Mouse (Mus musculus) myocyte (in vitro differentiated cells): ENCODE data around the gene Kcnk12.

ENCODE experiments used
- POLR2A ChIP-seq: IDR thresholded peaks from one replicate; pipeline ENCODE4 v1.6.1; 2011; ENCODE audit warnings: low read depth, mild to moderate bottlenecking, control low read depth, moderate library complexity; ENCODE audit not compliant: insufficient read length
- POLR2AphosphoS2 ChIP-seq: IDR thresholded peaks from one replicate; pipeline ENCODE4 v1.6.1; 2011; ENCODE audit warnings: low read depth, control low read depth; ENCODE audit not compliant: insufficient read length

GRCm38 (mm10) chr17:87825454-87826008, 27.7 kb upstream of the Kcnk12 start:
- no peak for TF ChIP-seq POLR2AphosphoS2
- TF ChIP-seq POLR2A: no peak
